Mouse (Mus musculus) G1E (cell line): ENCODE measurements at regions not wholly inside any gene's neighbourhood (a gene's known extent, or its start where the extent isn't known, plus 50 kb on each side); places are given as distances from the start of the nearest gene placed in this dataset.

ENCODE experiments used
- CTCF ChIP-seq: IDR thresholded peaks from 2 replicates; pipeline ENCODE4 v1.5.1; 2012; ENCODE audit warnings: low read depth, low read length, inconsistent platforms, mixed read lengths
- GATA1 ChIP-seq: IDR thresholded peaks from 2 replicates; pipeline ENCODE4 v1.6.1; 2012; ENCODE audit warnings: borderline replicate concordance, low read length, inconsistent platforms, mixed read lengths
- POLR2AphosphoS5 ChIP-seq: IDR thresholded peaks from 2 replicates; pipeline ENCODE4 v1.6.1; 2012; ENCODE audit warnings: low read depth, low read length, inconsistent platforms; ENCODE audit not compliant: insufficient replicate concordance

DNA sequence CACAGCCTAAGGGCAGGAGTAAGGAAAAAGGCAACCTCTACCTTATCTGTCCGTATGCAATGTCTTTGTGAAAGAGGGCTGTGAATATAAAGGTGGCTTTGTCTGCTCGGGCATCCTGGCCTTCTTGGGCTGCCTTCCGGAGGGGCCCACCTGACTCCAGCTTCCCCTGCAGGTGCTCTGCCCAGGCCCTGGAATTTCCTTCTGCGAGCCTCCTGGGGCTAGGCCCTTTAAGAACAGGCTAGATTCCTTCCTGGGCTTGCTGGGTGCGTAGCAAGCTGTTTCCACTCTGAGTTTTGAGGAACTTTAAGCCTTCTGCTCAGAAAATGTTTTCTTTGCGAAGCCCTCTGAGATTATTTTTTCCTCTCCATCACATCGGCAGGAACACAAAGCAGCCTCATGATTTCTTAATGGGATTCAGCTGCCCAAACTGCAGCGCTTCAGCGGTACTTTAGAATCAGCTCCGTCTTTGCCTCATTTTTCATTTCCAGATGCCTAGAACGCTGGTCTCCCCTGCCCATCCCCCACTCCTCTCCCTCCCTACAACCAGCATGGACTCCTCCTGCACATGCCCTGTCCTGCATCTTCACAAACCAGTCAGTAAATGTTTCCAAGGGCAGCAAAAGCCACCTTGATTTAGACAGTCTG lies 72.9 kb upstream of the Frmd6 start:
- TF ChIP-seq CTCF = no peak
- TF ChIP-seq GATA1 = no peak
- no peak for TF ChIP-seq POLR2AphosphoS5
